Mouse (Mus musculus): ENCODE data around the gene Eml6. TPM values are rescaled to one million over a fixed set of nuclear protein-coding genes. Genes with fewer than 3 reads are reported as not detected.

Eml6 gene
- 0.45 to 1.5 TPM (median 0.91 TPM) in 4 replicates for total RNA-seq (2023; ENCODE audit: inconsistent age)

DNA sequence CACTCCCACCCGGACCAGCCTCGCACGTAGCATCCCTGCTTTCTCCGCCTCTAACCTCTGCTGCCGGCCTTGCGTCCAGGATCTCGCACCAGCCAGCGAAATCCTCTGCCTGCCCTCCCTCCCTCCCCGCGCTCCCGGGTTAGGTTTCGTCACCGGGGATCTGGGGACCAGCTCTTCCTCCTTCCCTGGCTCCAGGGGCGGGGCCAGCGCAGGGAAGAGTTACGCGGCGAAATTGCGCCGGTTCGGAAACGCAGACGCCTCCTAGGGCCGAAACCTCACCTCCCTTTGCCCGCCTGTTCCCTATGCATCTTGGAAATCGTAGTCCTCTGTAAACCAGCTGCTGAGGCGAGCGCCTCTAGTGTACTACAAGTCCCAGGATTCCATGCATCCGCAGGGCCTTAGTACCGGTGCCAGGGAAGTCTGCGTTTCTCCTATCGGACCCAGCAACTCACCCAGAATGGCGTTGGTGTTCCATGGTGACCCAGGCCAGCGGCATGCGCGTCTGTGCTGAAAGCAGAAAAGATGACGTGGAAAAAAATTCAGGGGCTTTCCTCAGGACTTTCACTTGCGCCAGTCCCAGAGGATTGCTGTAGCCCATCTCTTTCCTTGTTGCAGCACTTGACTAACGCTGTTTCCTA is at the start of gene Eml6:
Gene Eml6, minus strand, starts transcription at position 199 of the 638 bp plus-strand sequence.

DNA sequence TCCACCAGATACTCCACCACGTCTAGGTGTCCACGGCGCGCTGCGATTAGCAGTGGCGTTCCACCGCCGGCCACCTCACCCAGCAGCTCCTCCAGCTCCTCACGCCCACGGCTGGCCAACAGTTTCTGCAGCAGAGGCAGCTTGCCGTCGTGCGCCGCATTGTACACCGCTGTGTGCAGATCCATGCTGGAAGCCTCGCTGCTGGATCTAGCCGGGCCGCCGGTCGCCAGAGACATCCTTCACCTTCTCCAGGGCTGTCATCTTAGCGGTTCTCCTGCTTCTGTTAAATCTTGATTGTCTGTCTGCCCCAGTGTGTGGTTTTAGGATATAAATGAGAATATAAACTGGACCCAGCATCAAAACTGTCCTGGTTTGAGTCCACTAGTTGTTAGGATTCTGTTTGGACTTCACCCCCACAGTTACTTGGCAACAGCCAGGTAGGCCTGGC is 200.5 kb downstream of the Eml6 start, which contains the start of gene 4931440F15Rik:
Gene 4931440F15Rik, minus strand, starts transcription at position 398 of the 448 bp plus-strand sequence.

Other genes starting within 250 kb of the Eml6 start
- gene 4931440F15Rik, start 200.4 kb downstream of the Eml6 start, total RNA-seq (2023; ENCODE audit: inconsistent age) = 0.21 to 0.32 TPM (median 0.25 TPM) in 4 replicates
- 187 to 217 TPM (median 196 TPM) in 4 replicates for gene Sptbn1, start 242.1 kb upstream of the Eml6 start, total RNA-seq (2023; ENCODE audit: inconsistent age)